Mouse (Mus musculus): Measurements from ENCODE around the gene Fam78a.
"Not testable (repeated sequence)": the region's sequence is repeated elsewhere in the genome, so short reads cannot be mapped to it uniquely, and the experiment has no call there.

Gene Fam78a

DNA sequence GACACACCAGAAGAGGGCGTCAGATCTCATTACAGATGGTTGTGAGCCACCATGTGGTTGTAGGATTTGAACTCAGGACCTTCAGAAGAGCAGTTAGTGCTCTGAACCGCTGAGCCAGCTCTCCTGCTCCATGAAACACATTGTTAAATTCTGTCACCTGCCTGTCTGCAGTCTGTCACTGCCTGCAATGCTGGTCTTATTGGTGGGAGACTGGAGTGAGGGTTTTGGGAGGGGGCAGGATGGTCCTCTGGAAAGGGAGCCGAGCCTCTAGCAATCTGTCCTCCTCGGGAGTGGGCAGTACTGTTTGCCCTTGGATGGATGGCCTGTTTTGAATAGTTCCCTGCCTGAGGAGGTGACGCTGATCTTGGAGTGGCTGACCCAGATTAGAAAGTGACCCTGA lies 40.8 kb downstream of the Fam78a start:
- no peak for DNase-seq (ENCODE audit: low spot score in 2 of 2)

- DNase-seq (ENCODE audit: low spot score in 2 of 2) = no peak
Measured at GRCm38 (mm10) chr2:32041087-32041486, 43.6 kb downstream of the Fam78a start.

GRCm38 (mm10) chr2:32040646-32041045 lies 44.0 kb downstream of the Fam78a start:
- DNase-seq (ENCODE audit: low spot score in 2 of 2) = not testable (repeated sequence)

- DNase-seq (ENCODE audit: low spot score in 2 of 2) = peak; percentile 55 to 72
Measured at GRCm38 (mm10) chr2:32038661-32039081, 46.0 kb downstream of the Fam78a start.

- no peak for DNase-seq (ENCODE audit: low spot score in 2 of 2)
Measured at GRCm38 (mm10) chr2:32037279-32037858, 47.3 kb downstream of the Fam78a start.

DNA sequence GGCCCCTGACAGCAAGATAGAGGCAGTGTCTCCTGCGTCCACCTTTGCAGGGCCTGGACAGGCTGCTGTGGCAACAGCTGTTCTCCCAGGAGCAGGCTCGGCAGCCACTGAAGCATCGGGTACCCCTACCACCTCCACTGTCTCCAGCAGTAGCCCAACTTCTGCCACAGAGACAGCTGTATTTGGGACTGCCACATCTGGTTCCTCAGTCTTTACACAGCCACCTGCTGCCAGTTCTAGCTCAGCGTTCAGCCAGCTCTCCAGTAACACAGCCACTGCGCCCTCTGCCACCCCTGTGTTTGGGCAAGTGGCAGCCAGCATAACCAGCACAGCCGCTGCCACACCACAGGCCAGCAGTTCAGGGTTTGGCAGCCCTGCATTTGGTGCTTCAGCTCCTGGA lies 50.5 kb downstream of the Fam78a start:
- DNase-seq (ENCODE audit: low spot score in 2 of 2) = no peak

GRCm38 (mm10) chr2:32033436-32033835 lies 51.2 kb downstream of the Fam78a start:
- DNase-seq (ENCODE audit: low spot score in 2 of 2) = no peak

- peak; percentile 42 to 51 for DNase-seq (ENCODE audit: low spot score in 2 of 2)
Measured at GRCm38 (mm10) chr2:32029636-32030035, 55.0 kb downstream of the Fam78a start.

GRCm38 (mm10) chr2:32024372-32024771 lies 60.3 kb downstream of the Fam78a start:
- DNase-seq (ENCODE audit: low spot score in 2 of 2) = no peak

DNA sequence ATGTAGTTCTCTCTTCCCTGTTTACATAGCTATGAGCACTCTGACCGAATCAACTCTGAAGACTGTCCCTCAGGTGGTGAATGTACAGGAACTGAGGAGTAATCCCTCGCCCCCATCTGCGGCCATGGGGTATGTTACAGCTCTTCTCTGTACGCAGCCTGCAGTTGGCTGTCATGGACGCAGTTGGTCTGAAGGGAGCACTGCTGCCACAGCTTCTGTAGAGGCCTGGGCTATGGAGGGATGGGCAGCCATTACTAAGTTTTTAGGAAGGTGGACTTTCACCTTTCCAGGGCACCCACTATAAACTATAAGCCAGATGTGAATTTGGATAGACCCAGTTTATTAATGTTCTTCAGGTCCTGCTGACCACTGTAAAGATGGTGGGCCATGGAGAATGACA lies 64.4 kb downstream of the Fam78a start:
- DNase-seq (ENCODE audit: low spot score in 2 of 2) = no peak

DNA sequence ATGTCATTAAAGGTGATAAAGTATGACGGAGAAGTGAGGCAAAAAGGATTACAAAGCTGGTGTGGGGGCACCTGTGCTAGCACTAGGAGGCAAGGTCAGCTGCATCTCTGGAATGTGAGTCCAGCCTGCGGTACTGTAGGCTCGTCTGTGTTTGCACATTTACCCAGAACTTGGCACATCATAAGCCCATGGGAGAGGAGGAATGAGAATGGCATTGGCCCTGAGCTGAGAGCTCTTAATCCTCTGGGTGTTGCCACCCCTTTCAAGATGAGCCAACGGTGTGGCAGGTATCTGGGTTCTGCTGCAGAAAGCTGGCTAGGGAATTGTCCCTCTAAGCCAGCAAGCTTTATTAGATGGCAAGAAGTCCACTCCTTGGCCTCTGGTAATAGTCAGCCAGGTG lies 65.0 kb downstream of the Fam78a start:
- DNase-seq (ENCODE audit: low spot score in 2 of 2) = no peak

- DNase-seq (ENCODE audit: low spot score in 2 of 2) = no peak
Measured at GRCm38 (mm10) chr2:32008716-32009115, 75.9 kb downstream of the Fam78a start.

- no peak for DNase-seq (ENCODE audit: low spot score in 2 of 2)
Measured at GRCm38 (mm10) chr2:32008311-32008710, 76.3 kb downstream of the Fam78a start.
